Mouse (Mus musculus) mesoderm, embryonic 11.5 days (tissue): ENCODE data around the gene Clip2.
"Not testable (repeated sequence)": the region's sequence is repeated elsewhere in the genome, so short reads cannot be mapped to it uniquely, and the experiment has no call there.

Source experiments
- DNase-seq: peaks from one replicate; pipeline ENCODE4 v3.0.0-alpha.2; 2012; ENCODE audit warnings: low read depth, low spot score

Gene Clip2

DNA sequence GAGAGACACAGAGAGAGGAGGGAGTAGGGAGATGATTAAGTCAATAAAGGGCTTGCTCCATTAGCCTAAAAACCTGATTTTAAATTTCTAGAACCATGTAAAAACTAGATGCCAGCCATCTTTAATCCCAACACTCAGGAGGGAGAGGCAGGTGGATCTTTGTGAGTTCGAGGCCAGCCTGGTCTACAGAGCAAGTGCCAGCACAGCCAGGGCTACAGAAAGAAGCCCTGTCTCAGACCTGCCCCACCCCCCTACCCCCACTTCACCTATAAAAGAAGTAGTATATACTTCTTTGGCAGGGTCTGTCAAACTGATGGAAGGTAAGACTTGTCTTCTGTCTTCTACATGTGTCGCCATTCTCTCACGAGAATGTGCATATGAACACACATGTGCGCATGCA, 91.7 kb downstream of the Clip2 start:
- no peak for DNase-seq

GRCm38 (mm10) chr5:134459096-134459495, 93.1 kb downstream of the Clip2 start:
- DNase-seq, result no peak

- no peak for DNase-seq
These were observed 93.8 kb downstream of the Clip2 start for GRCm38 (mm10) chr5:134458416-134458815.

DNA sequence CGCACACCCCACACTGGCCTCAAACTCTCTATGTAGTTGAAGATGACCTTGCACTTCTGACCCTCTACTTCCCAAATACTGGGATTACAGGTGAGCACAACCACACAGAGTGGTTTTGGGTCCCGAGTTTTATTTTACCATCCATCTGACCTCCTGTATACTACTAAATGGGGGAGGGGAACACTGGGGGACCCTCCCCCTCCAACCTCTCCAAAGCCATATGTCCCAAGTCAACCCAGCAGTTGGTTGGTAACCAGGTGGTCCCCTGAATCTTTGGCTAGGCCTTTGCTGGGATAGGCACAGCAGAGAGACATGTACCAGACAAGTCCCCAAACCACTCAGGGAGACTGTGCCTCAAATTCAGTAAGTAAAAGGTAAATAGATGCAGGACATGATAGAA, 94.9 kb downstream of the Clip2 start:
- no peak for DNase-seq

- DNase-seq, result peak; percentile 78
These were observed 95.7 kb downstream of the Clip2 start, which contains the start of gene Gtf2ird1 for GRCm38 (mm10) chr5:134456503-134456962. Gene Gtf2ird1 (minus strand): TSS chr5:134456716.

DNA sequence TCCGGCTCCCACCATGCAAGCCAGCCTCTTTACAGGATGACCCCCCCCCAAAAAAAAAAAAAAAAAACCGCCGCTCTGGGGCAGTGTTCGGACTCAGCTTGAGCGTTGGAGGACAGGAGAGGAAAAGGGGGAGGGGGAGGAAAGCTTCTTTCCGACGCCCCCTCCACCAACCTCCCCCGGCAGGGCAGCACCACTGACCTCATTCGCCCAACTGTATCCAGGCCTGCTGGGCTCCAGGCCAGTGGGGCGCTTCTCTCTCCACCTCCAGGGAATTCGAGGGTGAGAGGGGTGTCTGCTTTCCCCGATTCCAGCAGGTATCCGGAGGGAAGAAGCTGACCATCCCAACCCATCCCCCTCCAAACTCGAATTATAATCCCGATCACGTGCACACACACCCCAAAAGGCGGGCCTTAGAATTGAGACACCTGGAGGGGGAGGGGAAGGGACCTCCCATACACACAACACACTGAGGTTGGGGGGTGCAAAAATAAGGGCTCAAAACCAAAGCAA, 96.3 kb downstream of the Clip2 start:
- DNase-seq, result peak; percentile 73

- peak; percentile 68 for DNase-seq
These were observed 96.9 kb downstream of the Clip2 start for GRCm38 (mm10) chr5:134455186-134455895.

DNA sequence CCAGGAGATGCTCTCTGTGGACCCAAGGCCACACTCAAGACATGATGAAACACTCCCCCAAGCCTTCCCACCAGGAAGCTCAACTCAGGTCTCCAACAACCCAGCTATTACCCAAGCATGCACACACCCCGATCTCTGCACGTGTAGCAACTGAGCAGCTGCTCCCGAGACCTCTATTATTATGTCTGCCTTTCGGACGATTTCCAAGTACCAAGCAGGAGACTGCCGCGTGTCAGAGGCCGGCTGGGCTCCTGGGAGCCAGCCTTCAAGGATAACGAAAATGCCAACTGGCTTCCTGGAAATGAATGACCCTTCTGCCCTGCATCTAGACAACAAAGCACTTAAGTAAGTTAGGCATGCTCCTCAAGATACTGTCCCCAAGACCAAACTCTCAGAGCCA, 97.8 kb downstream of the Clip2 start:
- no peak for DNase-seq

- DNase-seq, result no peak
These were observed 98.7 kb downstream of the Clip2 start for GRCm38 (mm10) chr5:134453577-134453976.

GRCm38 (mm10) chr5:134446755-134447154, 105.5 kb downstream of the Clip2 start:
- DNase-seq, result not testable (repeated sequence)

DNA sequence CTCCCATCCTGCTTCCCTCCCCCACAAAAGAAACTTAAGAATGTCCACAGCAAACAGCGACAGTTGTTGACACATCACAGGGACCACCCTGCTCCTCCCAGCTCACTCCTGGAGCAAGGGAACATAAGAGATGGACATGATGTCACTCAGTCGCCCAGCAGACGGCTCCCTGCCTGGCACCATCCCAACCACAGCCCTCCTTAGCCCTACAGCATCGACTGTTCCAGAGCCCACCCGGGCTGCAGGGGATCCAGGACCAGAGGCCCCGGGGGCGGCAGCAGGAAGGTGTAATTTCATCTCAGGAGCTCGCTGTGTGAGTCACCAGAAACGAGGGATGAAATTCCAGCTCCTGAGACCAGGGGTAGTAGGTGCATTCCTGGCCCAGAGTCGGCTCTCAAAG, 106.3 kb downstream of the Clip2 start:
- DNase-seq, result peak; percentile 63

- DNase-seq, result no peak
These were observed 106.9 kb downstream of the Clip2 start for GRCm38 (mm10) chr5:134445208-134445831.

GRCm38 (mm10) chr5:134444473-134444872, 107.8 kb downstream of the Clip2 start:
- DNase-seq, result no peak

- DNase-seq, result no peak
These were observed 110.2 kb downstream of the Clip2 start for GRCm38 (mm10) chr5:134442066-134442465.

DNA sequence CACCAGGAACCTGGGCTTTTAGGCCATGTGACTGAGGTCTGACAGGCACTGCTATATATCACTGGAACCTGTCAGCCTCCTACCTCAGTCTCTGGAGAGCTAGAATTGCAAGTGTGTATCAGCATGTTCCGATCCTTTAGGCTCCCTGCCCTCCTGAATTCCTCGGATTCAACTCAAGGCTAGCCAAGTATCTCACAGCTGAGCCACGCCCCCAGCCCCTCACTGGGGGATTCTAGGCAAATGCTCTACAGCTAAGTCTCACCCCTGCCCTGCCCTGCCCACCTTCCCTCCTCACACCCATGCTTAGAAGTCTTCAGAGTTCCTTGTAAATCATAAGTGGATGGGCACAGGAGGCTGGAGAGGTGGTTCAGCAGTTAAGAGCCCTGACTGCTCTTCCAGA, 111.1 kb downstream of the Clip2 start:
- no peak for DNase-seq

- no peak for DNase-seq
These were observed 112.1 kb downstream of the Clip2 start for GRCm38 (mm10) chr5:134440098-134440497.

DNA sequence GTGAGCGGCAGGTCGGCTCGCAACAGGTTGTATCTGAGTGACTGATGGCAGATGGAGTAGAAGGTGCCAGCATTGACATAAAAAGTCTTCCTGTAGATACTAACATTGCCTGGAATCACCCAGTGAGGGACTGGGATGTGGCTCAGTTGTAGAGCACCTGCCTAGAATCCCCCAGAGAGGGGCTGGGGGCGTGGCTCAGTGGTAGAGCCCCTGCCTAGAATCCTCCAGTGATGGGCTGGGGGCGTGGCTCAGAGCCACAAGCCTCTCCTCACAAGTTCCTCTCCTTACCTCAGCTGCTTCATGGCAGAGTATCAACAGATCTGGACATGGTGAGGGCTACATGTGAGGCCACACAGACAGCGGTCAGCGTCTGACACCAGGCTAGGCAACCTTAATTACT, 112.8 kb downstream of the Clip2 start:
- no peak for DNase-seq
